Mouse (Mus musculus): Measurements from ENCODE around the gene Sstr3.

Gene Sstr3

DNA sequence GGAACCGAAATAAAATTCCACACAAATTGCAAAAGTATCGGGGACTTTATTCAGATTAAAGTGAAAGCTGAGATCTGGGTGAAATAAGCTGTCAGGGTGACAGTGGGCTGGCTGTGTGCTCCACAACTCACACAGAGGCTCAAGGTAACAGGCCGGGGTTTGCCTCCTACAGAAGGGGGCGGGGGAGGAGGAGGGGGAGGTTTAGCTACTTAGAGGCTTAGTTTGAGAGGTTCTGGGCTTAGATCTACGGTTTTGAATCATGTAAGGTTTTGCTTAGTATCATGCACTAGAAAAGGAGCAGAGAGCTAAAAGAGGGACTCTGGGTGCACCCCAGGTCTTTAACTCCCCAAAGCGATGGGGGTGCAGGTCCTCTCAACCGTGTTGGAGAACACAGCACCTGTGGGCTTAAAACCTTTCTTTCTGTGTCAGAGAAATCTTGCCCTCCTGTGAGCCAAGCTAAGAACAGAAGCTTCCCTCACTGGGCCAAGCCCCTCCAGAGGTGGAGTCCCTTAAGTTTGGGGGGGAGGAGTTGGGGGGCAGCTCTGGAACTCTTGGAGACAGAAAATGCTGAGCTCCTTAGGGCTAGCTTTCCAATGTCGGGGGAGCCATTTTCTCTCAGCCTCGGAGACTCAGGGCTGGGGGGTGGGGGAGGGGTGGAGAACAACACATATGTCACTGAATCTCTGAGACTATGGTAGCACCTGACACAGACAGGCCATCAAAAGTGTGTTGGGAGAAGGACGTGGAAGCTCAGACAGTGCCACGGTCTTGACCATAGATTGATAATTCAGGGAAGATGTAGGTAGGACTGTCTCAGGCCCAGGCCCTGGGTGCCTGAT, 14.9 kb upstream of the Sstr3 start:
- DNase-seq (ENCODE audit: low spot score in 2 of 2), result no peak

DNA sequence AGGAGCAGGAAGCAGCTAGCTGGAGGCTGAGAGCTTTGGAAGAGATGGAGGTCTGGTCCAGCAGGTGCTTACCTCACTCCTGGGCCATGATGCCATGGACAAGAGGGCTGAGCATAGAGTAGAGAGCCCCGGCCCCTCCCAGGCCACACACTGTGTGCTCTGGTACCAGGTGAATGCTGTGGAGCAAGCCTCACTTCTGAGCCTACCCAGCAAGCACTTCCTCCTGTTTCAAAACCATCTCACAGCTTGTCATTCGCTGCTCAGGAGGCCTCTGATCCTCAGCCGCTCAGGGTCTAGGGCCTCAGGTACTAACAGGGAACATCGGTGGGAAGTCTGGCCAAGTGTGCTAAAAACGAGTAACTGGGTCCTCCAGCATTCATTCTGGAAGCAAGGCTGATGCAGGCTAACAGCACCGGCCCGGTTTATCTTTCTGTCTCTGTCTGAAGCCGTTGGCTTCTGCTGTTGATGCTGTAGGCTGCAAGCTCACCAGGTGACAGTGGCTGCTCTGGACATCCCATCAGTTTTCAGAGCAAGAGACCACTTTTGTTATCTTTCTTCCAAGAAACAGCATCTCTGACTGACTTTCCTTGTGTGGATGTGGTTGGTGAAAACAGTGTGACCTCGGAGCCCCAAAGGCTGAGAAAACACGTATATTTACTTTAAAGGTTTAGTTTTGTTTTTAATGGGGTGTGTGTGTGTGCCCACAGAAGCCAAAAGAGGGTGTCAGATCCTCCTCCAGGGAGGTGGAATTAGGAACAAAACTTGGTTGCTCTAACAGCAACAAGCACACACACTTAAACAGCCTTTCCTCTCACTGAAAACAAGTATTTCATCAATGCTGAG, 13.4 kb upstream of the Sstr3 start:
- DNase-seq (ENCODE audit: low spot score in 2 of 2), result no peak

DNA sequence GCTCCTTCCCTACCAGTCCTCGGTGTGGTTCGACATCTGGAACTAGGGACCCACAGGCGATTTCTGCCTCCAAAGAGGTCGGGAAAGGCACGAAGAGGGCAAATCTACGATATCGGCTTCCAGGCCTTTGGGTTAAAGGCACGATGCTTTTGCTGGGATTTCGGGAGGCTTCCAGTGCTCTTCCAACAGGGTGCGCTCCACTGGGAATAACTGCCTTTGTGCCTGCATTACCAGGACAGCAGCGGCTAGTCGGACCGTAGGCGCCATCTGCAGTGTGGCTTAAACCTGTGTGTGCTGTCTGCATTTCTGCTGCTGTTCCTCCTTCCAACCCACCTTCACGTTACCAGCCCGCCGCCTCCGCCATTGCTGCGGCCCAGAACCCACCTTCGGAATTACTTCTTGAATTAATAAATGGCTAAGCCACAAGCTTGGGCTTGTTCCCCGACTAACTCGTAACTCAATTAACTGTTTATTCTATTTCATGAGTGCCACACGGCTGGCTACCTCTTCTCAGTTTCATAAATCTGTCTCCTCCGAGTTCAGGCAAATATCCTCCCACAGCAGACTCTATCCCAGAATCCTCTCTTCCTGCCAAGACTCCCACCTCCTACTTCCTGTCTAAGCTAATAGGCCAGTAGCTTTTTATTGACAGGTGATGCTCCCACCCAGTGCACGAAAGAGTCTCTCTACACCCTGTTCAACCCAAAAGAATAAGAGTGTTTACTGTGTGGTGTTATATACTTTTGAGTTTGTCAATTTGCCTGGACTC, 10.2 kb upstream of the Sstr3 start:
- no peak for DNase-seq (ENCODE audit: low spot score in 2 of 2)

DNA sequence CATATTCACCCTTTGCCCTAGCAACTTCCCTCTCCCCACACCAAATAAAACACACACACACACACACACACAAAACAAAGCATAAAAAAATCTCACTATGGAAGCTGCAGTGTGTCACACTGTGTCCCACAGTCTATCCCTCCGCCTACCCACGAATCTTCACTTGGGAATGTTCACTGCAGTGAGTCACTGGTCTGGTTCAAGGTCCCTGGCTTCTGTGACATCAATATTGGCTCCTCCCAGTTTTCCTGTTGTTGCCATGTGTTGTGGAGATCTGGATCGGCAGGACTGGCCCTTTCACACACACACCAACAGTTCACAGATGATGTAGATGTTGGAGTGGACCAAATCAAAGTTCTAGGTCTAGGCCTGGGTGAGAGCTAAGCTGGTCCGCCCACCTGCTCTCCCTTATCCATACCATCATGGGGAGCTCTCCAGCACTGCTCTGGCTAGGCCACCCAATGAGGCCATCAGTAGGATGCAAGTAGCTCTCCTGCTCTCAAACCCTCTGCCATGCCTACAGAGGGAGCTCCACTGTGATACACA, 4.8 kb upstream of the Sstr3 start:
- DNase-seq (ENCODE audit: low spot score in 2 of 2), result no peak

DNA sequence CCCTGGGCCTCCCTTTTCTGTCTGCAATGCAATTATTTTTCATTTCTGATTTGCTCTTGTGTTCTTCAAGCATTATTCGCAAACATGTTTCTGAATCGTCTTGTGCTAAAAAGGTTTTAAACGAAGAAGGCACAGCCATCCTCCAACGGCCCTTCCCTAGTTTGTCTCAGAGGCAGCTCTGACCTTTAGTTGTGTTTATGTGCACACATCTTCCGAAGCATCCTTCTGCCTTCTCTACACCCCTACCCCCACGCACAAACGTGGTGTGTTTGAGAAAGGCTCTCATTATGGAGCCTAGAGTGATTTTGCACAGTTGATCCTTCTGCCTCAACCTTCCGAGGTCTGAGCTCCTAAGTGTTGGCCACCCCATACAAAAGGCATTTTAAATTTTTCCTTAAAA, 4.2 kb upstream of the Sstr3 start:
- no peak for DNase-seq (ENCODE audit: low spot score in 2 of 2)

DNA sequence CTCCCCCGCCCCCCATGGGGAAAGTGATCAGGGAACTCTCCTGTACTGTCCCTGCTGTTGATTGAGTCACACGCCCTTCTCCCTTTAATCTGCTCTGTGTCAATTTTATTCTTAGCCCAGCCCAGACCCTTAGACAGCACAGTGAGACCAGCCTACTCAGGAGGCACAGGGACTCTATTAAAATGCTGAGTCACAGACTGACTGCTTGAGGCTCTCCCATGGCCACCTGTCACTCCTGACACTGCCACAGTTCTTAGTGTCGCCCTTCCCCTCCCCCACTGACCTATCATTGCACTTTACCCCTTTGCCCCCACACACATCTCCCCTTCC, 3.8 kb upstream of the Sstr3 start:
- no peak for DNase-seq (ENCODE audit: low spot score in 2 of 2)

DNA sequence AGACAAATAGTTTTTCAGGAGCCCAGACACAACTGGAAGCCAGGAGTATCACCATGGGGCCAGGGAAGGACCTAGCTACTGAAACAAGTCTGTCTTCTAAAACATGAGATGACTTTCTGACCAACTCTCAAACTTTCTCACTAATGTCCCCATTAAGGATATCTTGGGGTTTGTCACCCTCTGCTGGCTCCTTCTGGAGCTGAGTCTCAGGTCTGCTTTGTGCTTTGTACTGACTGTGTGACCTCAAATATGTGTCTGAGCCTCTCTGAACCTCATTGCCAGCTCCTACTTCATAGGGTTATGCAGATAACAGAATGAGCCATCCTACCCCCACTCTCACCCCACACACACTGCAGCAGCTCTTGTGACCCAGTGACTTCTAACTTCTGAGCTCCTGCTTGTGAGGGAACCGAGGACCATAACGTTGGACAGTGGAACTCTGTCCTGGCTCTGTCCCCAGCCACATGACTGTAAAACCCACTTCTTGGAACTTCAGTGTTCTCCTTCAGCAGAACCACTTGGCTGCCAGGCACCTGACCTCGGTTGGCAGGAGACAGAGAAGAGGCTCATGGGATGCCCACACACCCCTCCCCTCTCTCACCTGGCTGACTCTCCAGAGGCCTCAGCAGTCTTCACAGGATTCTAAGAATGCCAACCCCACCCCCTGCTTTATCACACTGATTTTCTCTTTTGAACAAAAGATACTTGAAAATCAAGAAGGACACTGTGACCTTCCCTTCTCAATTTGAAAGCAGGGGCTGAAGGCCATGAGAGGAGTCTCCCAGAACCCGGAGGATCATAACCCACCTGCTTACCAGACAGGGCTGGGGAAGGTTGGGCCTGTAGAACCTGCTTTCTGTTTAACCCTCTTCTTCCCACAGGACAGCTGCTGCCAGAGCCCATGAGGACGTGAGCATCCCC, 3.2 kb upstream of the Sstr3 start:
- no peak for DNase-seq (ENCODE audit: low spot score in 2 of 2)

DNA sequence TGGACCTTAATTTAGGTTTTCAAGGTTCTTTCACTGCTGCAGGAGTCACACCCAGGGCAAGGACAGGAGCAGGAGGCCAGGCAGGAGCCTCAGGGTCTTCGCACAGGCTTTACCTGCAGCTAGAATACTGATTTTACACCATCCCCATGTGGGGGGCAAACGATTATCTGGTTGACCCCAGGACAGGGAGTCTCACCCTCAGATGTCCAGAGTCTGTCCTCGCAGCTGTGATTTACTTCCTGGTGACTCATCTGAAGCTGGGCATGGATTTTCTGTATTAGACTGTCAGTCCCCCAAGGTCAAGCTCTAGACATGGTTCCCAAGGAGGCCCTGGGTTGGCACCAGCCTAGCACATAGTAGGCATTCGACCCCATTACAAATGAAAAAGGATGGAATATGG, 1.6 kb upstream of the Sstr3 start:
- DNase-seq (ENCODE audit: low spot score in 2 of 2), result no peak

DNA sequence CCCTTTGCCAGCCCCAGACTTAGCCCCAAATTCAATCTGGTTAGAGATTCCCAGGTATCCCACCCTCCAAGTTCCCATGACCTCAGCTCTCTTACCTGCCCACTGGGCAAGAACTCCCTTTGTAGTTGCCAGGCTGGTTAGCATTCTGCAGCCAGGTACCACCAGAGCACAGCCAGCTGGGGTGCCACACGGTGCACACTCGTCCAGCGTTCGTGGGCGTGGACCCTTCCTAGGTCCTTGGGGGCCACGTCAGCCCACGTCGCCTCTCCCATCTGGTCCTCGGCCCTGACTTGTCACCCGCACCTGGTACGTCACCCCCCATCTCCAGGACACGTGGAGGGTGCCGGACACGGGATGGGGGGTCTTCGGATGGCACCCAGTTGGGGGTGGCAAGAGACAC, 444 bp downstream of the Sstr3 start:
- no peak for DNase-seq (ENCODE audit: low spot score in 2 of 2)

DNA sequence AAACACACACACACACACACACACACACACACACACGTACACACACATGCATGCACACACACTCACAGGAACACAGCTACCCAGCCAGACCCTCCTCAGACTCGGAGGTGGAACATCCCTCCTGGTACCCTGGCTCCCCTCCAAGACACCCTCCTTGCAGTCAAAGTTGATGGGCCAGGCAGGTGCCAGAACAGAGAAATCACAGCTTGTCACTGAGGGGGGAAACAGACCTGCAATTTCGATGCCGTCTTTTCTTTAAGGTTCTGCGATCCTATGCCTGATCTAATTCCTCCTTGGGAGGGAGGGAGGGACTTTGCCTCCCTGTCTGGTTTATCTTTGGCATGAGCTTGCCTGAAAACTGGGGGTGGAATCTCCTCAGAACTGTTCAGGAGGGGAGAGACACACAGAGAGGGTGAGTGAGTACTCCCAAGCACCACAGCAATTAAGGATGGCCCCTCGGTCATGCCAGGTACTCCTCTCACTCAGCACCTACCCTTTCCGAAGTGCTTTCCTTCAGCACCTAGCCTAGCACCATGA, 1.6 kb downstream of the Sstr3 start:
- no peak for DNase-seq (ENCODE audit: low spot score in 2 of 2)

DNA sequence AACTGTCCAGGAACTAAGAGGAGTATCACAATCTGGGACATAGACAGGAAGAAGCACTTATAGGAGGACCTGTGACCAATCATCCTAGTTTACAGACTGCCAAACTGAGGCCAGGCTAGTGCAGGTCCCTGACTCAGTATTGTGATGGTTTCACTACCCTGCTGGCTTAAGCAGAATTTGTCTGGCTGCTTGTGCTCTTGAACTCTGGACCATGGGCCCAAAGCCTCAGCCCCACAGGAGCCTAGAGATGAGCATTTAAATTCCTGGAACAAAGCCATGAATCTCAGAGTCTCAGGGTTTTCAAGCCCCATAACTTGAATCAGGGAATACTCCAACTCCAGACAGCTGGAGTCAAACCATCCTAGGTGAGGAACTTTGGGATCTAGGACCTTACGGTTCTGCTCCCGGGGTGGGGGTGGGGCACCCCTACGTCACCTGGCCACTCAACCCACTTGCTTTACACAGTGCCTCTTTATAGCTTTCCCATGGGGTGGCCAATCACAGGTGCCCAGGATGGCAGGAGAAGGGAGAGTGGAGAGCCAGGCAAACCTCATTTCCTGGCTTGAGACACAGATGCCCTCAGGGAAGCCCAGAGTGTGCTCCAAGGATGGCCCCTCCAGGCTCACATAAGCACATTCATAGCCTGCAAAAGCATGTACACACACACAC, 2.3 kb downstream of the Sstr3 start:
- DNase-seq (ENCODE audit: low spot score in 2 of 2), result no peak

DNA sequence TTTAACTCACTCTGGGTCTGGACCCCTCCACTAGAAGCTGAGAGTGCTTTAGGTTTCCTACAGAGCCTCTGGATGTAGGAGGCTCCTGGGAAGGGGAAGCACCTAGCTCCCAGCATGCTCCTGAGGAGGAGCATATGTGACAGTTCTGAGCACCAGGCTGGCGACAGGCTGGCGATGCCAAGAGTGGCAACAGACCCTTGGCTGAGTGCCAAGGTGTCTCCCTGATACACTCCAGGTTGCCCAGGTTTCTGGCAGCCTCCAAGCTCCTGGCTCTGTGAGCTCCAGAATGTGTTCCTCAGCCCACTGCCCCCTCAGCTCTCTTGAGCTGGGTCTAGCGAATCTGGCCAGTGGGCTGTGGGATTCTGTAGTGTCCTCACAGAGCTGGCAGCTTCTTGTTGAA, 2.9 kb downstream of the Sstr3 start:
- no peak for DNase-seq (ENCODE audit: low spot score in 2 of 2)

DNA sequence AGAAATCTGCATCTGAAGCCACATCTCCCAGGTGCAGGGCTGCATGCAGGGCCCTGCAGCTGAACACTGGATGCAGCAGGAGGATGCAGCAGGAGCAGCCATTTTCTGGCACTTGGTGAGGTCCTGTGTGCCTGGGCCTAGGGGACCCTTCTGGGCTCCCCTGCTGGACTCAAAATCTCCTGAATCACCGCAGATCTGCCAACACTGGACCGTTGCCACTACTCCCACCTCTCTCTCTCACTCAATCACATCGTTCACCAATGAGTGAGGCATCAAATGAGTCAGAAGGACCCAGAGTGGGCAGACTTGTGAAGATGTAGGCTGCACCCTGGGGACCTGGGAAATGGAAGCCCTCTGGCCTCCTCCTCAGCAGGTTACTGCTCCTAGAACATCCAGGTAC, 3.4 kb downstream of the Sstr3 start:
- DNase-seq (ENCODE audit: low spot score in 2 of 2), result no peak

DNA sequence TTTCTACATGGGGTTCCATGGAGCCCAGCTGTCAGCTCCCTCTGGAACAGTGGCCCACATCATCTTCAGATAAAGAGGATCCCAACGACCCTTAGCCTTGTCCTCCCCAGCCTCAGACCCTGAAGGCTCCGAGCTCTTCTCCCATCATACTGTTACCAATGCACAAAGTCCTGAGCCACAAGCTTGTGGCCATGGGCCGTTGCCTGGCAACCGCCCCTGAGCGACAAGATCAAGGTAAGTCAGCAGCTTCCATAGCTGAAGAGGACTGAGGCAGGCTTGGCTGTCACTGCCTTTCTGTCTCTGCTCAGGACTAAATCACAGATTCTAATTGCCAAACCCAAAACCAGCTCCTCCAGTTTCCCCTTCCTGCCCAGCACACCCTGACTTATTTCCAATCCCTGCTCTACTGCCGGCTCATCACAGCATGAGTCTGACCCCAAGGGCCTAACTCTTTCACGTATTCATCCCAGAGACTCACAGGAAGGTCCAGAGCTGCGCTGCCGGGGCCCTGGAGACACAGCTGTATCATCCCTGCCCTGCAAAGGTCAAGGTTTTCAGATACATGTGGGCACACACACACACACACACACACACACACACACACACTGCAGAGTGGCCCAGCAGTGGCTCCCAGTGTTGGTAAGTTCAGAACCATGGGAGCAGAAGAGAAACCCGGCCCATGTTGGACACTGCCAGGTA, 8.6 kb downstream of the Sstr3 start:
- no peak for DNase-seq (ENCODE audit: low spot score in 2 of 2)

DNA sequence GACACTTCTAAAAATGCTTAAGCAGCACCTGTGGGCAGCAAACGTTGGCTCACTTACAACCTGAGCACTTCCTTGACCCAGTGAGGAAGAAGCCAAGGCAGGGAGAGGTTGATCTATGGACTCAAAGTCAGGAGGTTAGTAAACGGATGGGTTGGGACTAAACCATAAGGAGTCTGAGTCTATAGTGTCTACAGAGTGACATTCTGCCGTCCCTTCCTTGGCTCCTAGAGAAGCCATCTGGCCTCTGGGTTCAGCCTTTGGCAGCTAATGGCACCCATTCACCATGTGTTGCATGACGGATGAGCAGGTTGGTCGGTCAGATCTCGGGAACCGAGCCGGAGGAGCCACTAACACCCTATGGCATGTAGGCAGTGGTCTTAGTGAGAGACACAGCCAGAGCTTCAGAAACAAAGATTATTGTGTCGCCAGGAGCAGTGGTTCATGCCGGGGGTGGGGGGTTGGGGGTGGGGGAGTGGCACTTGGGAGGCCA, 11.1 kb downstream of the Sstr3 start:
- DNase-seq (ENCODE audit: low spot score in 2 of 2), result no peak

DNA sequence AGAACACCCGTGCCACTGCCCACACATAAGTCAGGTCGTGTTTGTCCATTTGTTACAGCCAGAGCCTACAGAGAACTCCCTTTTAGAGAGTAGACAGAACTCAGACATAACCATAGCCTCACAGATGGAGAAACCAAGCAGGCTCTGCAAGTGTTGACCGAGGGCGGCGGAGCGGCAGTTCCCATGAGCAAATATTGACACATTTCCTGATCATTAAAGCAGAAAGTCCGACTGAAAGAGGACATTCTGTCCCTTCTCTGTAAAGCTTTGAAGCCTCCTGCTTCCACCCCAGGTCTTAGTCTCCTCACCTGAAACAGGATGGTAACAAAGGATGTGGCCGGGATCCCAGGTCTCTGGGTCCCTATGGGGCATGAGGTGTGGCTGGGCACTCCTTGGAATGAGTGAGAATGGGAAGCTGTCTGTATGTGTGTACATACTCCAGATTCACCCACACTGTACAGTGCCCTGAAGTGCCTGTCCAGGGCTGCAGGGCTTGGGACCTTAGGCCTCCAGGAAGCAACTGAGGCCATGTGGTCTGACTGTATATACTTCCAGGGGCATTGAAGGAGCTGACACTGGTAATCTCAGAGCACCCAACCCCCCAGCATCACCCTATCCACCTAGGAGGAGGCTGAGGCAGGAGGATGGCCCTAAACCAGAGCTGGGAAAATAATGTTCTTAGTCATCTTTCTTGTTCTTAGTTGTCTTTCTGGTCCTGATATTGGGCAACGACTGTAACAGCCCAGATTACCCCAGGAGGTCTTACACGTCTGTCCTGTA, 11.7 kb downstream of the Sstr3 start:
- no peak for DNase-seq (ENCODE audit: low spot score in 2 of 2)

DNA sequence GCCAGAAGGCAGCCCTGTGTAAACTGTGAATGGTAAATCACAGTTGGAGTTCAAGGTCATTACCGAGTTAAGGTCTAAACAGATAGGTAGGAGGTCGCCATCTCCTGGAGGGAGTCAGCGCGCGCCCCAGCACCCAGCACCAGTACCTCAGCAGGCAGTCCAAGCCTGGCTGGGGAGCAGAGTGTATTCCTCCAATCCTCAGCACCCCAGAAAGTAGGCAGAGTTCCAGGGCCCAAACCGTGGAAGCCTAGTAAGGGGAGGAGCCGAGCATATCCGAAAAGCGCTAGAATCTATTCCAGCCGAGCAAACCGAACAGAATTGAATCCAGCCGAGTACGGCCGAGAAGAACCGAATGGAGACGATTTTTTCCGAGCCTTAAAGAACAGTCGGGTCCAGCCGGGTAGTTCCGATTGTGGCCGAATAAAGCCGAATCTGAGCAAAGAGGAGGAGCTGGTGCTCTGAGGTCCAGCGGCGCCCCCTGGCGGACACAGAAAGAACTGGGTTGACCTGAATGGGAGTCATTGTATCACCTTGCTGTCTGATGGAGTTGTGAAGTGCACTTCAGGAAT, 12.5 kb downstream of the Sstr3 start:
- DNase-seq (ENCODE audit: low spot score in 2 of 2), result peak; percentile 98 to 99

DNA sequence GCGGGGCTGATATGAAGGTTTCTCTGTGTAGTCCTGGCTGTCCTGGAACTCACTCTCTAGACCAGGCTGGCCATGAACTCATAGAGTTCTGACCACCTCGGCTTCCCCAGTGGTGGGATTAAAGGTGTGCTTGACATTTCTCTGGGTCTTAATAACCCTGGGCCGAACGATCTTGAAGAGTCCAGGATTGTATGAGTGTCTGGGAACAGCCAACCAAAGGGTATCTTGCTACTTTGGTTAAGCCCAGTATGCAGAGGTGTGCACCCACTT, 13.1 kb downstream of the Sstr3 start:
- no peak for DNase-seq (ENCODE audit: low spot score in 2 of 2)

Data from frontal cortex, postnatal 14 days (tissue).